Mouse (Mus musculus): ENCODE measurements at regions not wholly inside any gene's neighbourhood (a gene's known extent, or its start where the extent isn't known, plus 50 kb on each side); places are given as distances from the start of the nearest gene placed in this dataset.

- WGBS: 78% methylated on average over 4 of the region's 4 CpGs
- Histone ChIP-seq H3K4me1 (ENCODE audit: control insufficient read depth, insufficient read depth, low read length) (no peaks in the 10 kb centered on the region), H3K27ac (ENCODE audit: control insufficient read depth, insufficient read depth, low read depth, low read length, poor library complexity) (no peak overlapping the region), H3K4me3 (replicated peaks; ENCODE audit: control insufficient read depth, low read depth, low read length) (no peak overlapping the region)
- TF ChIP-seq POLR2A (IDR thresholded peaks at IDR 0.05; ENCODE audit: borderline replicate concordance, control insufficient read depth, low read depth, low read length): no peak
- no peak for TF ChIP-seq CTCF (IDR thresholded peaks at IDR 0.05; ENCODE audit: control insufficient read depth, insufficient read depth, low read length)
Observed at GRCm38 (mm10) chr3:63560745-63561151, 77.1 kb upstream of the Gm34302 start.

- H3K4me3 ChIP-seq (replicated peaks; ENCODE audit: control insufficient read depth, low read depth, low read length): no peak overlapping the region
- TF ChIP-seq CTCF (IDR thresholded peaks at IDR 0.05; ENCODE audit: control insufficient read depth, insufficient read depth, low read length) (no peak), POLR2A (IDR thresholded peaks at IDR 0.05; ENCODE audit: borderline replicate concordance, control insufficient read depth, low read depth, low read length) (no peak)
- WGBS: 72% methylated on average over 1 of the region's 1 CpGs
Observed at GRCm38 (mm10) chr3:63556741-63557140, 73.1 kb upstream of the Gm34302 start.

GRCm38 (mm10) chr3:63554872-63555271 is 71.2 kb upstream of the Gm34302 start:
- no peak for TF ChIP-seq CTCF (IDR thresholded peaks at IDR 0.05; ENCODE audit: control insufficient read depth, insufficient read depth, low read length)
- no peak for TF ChIP-seq POLR2A (IDR thresholded peaks at IDR 0.05; ENCODE audit: borderline replicate concordance, control insufficient read depth, low read depth, low read length)
- H3K27ac ChIP-seq (ENCODE audit: control insufficient read depth, insufficient read depth, low read depth, low read length, poor library complexity): no peak overlapping the region
- 4% methylated on average over 9 of the region's 9 CpGs for WGBS
- no peak overlapping the region for H3K4me3 ChIP-seq (replicated peaks; ENCODE audit: control insufficient read depth, low read depth, low read length)
- no peaks in the 10 kb centered on the region for H3K4me1 ChIP-seq (ENCODE audit: control insufficient read depth, insufficient read depth, low read length)

More at GRCm38 (mm10) chr3:63556741-63557140, 73.1 kb upstream of the Gm34302 start:
- H3K27ac ChIP-seq (ENCODE audit: control insufficient read depth, insufficient read depth, low read depth, low read length, poor library complexity): no peak overlapping the region
- no peaks in the 10 kb centered on the region for H3K4me1 ChIP-seq (ENCODE audit: control insufficient read depth, insufficient read depth, low read length)

GRCm38 (mm10) chr3:63553426-63553825 is 69.7 kb upstream of the Gm34302 start:
- Histone ChIP-seq H3K27ac (ENCODE audit: control insufficient read depth, insufficient read depth, low read depth, low read length, poor library complexity) (no peak overlapping the region), H3K4me1 (ENCODE audit: control insufficient read depth, insufficient read depth, low read length) (no peaks in the 10 kb centered on the region), H3K4me3 (replicated peaks; ENCODE audit: control insufficient read depth, low read depth, low read length) (no peak overlapping the region)
- WGBS: 77% methylated on average over 2 of the region's 2 CpGs
- no peak for TF ChIP-seq CTCF (IDR thresholded peaks at IDR 0.05; ENCODE audit: control insufficient read depth, insufficient read depth, low read length)
- no peak for TF ChIP-seq POLR2A (IDR thresholded peaks at IDR 0.05; ENCODE audit: borderline replicate concordance, control insufficient read depth, low read depth, low read length)

GRCm38 (mm10) chr3:63551661-63552060 is 68.0 kb upstream of the Gm34302 start:
- H3K4me3 ChIP-seq (replicated peaks; ENCODE audit: control insufficient read depth, low read depth, low read length): no peak overlapping the region
- TF ChIP-seq CTCF (IDR thresholded peaks at IDR 0.05; ENCODE audit: control insufficient read depth, insufficient read depth, low read length): no peak
- no peak for TF ChIP-seq POLR2A (IDR thresholded peaks at IDR 0.05; ENCODE audit: borderline replicate concordance, control insufficient read depth, low read depth, low read length)
- H3K27ac ChIP-seq (ENCODE audit: control insufficient read depth, insufficient read depth, low read depth, low read length, poor library complexity): no peak overlapping the region
- WGBS: 56% methylated on average over 5 of the region's 5 CpGs
- H3K4me1 ChIP-seq (ENCODE audit: control insufficient read depth, insufficient read depth, low read length): no peaks in the 10 kb centered on the region

- TF ChIP-seq CTCF (IDR thresholded peaks at IDR 0.05; ENCODE audit: control insufficient read depth, insufficient read depth, low read length): no peak
- H3K4me1 ChIP-seq (ENCODE audit: control insufficient read depth, insufficient read depth, low read length): no peaks in the 10 kb centered on the region
- H3K27ac ChIP-seq (ENCODE audit: control insufficient read depth, insufficient read depth, low read depth, low read length, poor library complexity): no peak overlapping the region
- whole genome bisulfite sequencing: 71% methylated on average over 4 of the region's 4 CpGs
- no peak overlapping the region for H3K4me3 ChIP-seq (replicated peaks; ENCODE audit: control insufficient read depth, low read depth, low read length)
Observed at GRCm38 (mm10) chr3:63542638-63543408, 59.1 kb upstream of the Gm34302 start.

GRCm38 (mm10) chr3:63538881-63539280 is 55.2 kb upstream of the Gm34302 start:
- Histone ChIP-seq H3K4me3 (replicated peaks; ENCODE audit: control insufficient read depth, low read depth, low read length) (no peak overlapping the region), H3K27ac (ENCODE audit: control insufficient read depth, insufficient read depth, low read depth, low read length, poor library complexity) (no peak overlapping the region), H3K4me1 (ENCODE audit: control insufficient read depth, insufficient read depth, low read length) (no peaks in the 10 kb centered on the region)
- 46% methylated on average over 2 of the region's 2 CpGs for WGBS
- TF ChIP-seq CTCF (IDR thresholded peaks at IDR 0.05; ENCODE audit: control insufficient read depth, insufficient read depth, low read length) (no peak), POLR2A (IDR thresholded peaks at IDR 0.05; ENCODE audit: borderline replicate concordance, control insufficient read depth, low read depth, low read length) (no peak)

- no peak overlapping the region for H3K27ac ChIP-seq (ENCODE audit: control insufficient read depth, insufficient read depth, low read depth, low read length, poor library complexity)
- H3K4me3 ChIP-seq (replicated peaks; ENCODE audit: control insufficient read depth, low read depth, low read length): no peak overlapping the region
- H3K4me1 ChIP-seq (ENCODE audit: control insufficient read depth, insufficient read depth, low read length): no peaks in the 10 kb centered on the region
- TF ChIP-seq POLR2A (IDR thresholded peaks at IDR 0.05; ENCODE audit: borderline replicate concordance, control insufficient read depth, low read depth, low read length): no peak
- no peak for TF ChIP-seq CTCF (IDR thresholded peaks at IDR 0.05; ENCODE audit: control insufficient read depth, insufficient read depth, low read length)
- 59% methylated on average over 2 of the region's 2 CpGs for WGBS
Observed at GRCm38 (mm10) chr3:63534141-63534540, 50.5 kb upstream of the Gm34302 start.

Measured in bone marrow, adult 2 months (tissue).